Mouse (Mus musculus) cerebellum, postnatal 4 days (tissue): ENCODE results near the gene Cd28.
A peak's percentile ranks its signal among the peaks of the same experiment; 100 is the strongest.

ENCODE experiments used
- DNase-seq, 2 experiments: peaks; one replicate each; pipeline ENCODE4 v3.0.0; 2022; ENCODE audit warnings: low spot score in 2 of 2, mixed read lengths in 1 of 2

The Cd28 gene

GRCm38 (mm10) chr1:60716567-60716966 is at the start of gene Cd28:
Gene Cd28, plus strand, starts transcription at chr1:60716800.
- no peak for DNase-seq

- DNase-seq: peak in 1 of 2 experiments; percentile 15
Observed at GRCm38 (mm10) chr1:60667873-60668616, 48.6 kb upstream of the Cd28 start.

DNA sequence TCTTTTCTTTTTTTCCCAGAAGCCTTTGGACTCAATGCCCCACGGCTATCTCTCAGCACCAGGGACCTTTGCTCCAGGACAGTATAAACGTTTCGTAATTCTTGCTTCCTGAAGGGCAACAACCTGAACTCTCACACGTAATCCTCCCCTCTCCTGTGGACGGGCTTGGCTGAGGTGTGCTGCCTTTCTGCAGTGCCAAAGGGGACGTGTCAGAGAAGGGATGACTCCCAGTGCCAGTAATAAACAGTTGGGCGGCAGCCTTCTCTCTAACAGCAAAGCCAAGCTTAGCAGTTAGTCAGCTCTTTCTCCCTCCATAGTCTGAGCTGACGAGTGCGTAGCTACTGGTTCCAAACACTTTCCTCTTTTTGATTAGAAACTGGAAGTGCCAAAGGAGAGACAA is 47.6 kb upstream of the Cd28 start:
- DNase-seq: no peak

DNA sequence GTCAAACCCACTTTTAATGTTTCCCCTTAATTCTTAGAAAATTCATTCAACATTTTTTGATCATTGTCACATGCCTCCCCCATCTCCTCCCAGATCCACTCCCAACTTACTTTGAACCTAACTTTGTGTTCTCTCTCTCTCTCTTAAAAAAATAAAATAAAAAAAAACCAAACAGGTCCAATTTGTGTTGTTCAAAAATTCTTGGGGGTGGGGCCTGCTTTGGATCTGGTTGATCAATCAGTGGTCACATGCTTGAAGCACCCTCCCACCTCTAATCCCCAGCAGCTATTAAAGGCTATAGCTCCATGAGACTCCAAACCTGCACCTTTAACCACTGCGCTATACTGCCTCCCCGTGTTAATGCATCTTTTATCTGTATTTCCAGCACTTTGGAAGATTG is 46.9 kb upstream of the Cd28 start:
- DNase-seq: no peak

GRCm38 (mm10) chr1:60670172-60670571 is 46.4 kb upstream of the Cd28 start:
- DNase-seq: no peak

DNA sequence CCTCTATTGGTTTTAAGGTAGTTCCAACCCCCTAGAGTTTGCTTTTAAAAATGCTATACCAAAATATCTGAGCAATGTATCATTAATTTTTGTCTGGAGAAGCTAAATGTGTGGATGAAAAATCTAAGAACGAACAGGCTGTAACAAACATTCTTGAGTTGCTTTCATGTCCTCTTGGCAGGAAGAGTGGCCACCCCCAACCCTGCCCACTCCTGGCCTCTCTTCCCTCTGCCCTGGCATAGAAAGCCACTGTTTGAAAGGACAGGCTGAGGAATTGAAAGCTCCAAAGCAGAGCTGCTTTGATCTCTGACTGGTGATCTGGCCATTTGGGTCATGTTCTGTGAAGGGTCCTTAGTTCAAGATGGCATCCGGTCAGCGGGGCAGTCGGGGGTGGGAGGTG is 32.8 kb upstream of the Cd28 start:
- DNase-seq: no peak

GRCm38 (mm10) chr1:60696115-60696895 is 20.3 kb upstream of the Cd28 start:
- DNase-seq: no peak

DNA sequence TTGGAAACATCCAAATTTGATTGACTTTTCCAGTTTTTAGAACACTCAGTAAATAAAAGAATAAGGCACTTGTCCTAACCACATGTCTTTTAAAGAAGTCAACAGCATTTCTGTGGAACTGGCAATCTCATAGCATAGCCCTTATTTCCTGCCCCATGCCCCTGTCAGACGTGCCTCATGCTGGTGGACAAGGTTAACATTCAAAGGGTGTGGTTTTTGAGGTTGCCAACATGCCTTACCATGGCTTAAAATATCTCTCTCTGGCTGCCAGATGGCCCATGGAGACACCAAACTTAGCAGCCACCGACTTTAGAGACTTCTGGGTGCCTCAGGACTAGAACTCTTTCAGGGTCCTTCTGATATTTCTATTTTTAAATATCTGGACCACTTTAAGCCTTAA is 14.0 kb upstream of the Cd28 start:
- DNase-seq: no peak

DNA sequence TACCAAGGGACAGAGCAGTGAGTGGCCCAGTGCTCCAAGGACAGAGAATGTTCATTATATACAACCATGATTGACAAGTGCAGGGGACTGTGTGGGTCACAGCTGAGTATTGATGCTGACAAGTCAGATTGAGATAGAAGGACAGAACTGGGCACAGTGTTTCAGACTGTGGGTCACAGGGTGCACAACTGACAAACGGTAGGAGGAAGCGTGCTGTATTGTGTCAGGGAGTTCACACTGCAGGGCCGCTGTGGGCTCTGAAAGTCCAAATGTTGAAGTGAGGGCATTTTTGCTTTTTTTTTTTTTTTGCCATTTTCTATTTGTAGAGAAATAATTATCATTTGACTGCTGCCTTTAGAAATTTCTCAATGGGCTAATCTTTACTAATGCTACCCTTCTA is 3.4 kb upstream of the Cd28 start:
- DNase-seq: no peak

GRCm38 (mm10) chr1:60715651-60716196 is 876 bp upstream of the Cd28 start:
- no peak for DNase-seq

DNA sequence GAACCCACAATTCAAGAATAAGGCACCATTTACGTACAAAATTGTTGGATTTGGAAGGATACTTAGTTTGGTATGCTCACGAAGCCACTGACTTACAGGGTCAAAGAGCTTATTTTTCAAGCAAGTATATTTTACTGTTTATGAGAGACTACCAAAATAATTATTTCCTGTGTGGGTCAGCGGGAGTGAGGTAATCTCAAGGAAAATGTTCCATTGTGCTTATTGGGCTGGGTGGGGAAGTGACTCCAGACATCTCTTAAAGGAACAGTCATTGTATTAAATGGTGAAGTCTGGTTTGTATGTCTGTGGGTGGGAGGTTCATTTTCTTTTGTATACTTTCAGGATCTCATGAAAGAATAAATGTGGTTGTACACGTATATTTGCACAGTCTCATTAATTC is 2.0 kb downstream of the Cd28 start:
- DNase-seq: no peak

- no peak for DNase-seq
Observed at GRCm38 (mm10) chr1:60723555-60723954, 7.0 kb downstream of the Cd28 start.

DNA sequence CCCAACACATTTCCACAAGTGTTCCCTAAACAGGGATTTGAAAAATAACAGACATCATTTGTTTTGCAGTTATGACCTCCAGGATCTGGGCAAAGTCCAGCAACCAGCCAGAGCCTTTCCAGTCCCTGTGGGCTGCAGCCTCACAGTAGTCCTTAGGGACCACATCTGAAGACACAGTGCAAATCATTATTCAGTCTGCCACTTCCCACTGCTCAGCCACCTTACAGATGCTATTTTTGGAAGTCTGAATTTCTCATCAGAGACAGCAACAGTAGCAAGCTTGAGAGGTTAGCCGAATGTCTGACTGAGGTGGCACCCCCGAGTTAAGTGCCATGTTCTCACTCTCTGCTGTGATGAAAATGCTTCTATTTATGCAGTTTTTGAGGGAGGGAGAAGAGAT is 15.3 kb downstream of the Cd28 start:
- DNase-seq: no peak

- no peak for DNase-seq
Observed at GRCm38 (mm10) chr1:60735072-60735907, 18.7 kb downstream of the Cd28 start.

DNA sequence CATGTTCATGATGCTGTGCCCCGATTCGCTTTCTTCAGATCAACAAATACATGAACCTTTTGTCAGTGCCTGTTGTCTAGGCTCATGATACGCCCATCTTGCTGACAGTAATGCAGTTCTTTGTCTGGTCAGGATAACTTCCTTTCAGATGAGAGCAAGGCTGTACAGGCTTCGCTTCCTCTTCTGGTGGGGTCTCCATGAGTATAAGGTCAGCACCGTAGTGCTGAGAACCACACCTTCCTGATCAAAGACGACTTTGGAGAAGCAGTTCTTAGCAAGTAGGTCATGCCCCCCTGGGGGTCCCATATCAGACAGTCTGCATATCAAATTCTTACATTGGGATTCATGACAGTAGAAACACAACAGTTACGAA is 19.3 kb downstream of the Cd28 start:
- DNase-seq: no peak

- no peak for DNase-seq
Observed at GRCm38 (mm10) chr1:60744266-60744665, 27.7 kb downstream of the Cd28 start.

GRCm38 (mm10) chr1:60745664-60746063 is 29.1 kb downstream of the Cd28 start:
- DNase-seq: no peak

GRCm38 (mm10) chr1:60746153-60746552 is 29.6 kb downstream of the Cd28 start:
- no peak for DNase-seq

DNA sequence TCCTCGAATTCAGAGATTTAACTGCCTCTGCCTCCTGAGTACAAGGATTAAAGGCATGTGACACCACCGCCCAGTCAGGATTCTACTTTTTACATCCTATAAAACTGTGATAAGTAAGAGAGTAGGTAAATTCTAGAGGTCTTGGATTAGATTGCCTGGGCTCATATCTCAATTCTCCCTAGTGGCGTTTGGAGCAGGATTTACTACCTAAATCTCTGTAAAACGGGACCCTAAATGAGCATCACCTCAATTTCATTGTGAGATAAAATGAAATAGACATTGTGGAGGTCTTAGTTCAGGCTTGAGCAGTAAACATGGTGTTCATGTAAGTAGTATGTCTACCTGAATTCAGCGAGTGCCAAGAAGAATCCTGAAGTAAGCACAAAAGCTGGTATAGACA is 30.3 kb downstream of the Cd28 start:
- no peak for DNase-seq

- DNase-seq: no peak
Observed at GRCm38 (mm10) chr1:60748286-60748685, 31.7 kb downstream of the Cd28 start.

- DNase-seq: no peak
Observed at GRCm38 (mm10) chr1:60748936-60749335, 32.3 kb downstream of the Cd28 start.

DNA sequence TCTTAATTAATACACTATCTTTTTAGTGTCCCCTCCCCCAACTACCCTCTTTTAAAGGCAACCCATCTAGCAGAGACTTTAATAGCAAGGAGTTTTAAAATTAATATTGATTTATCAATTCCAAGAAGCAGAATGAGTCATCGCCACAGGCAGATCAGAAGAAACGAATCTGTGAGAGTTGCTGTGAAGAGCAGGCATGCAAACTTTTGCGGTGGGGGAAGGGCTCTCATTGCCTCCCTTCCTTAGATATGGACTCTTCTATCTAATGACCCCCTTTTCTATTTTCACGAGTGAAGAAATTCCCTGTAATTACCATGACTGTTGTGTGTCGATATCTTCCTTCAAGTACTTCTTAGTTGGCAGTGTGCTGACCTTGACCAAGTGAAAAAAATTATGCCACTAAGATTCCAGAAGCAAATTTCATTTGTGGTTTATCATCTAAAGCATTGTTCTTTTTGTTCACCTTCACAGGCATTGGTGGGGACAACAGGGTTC is 32.8 kb downstream of the Cd28 start:
- DNase-seq: no peak
